Mouse (Mus musculus) heart, postnatal 0 days (tissue): Measurements from ENCODE around the gene Cers3.

Experiments used
- CTCF ChIP-seq: IDR thresholded peaks from 2 replicates; pipeline ENCODE4 v1.5.1; 2016; ENCODE audit warnings: antibody characterized with exemption, control low read depth, low read depth
- EP300 ChIP-seq: IDR thresholded peaks from 2 replicates; pipeline ENCODE4 v1.6.1; 2016; ENCODE audit warnings: antibody characterized with exemption, low read depth

DNA sequence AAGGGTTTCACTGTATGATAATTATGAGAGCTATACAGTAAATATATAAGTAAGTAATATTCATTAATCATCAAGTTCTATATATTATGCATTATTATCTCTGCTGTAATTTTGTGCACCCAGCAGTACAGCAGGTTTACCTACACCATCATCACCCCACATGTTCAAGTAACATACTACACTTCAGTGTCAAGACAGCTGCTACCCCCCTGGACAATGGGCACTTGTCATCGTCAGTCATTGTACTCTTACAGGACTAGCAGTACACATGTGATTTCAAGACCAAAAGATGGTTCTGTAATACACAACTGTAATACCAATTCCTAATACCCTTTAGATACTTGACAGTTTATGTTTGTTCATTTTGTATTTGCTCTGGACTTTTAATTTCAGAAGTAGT is 54.0 kb downstream of the Cers3 start:
- TF ChIP-seq EP300, result no peak
- TF ChIP-seq CTCF, result no peak
